Mouse (Mus musculus) frontal cortex, adult 2 months (tissue): ENCODE data around the gene Slc2a13. TPM values are rescaled to one million over a fixed set of nuclear protein-coding genes. Genes with fewer than 3 reads are reported as not detected.

ENCODE experiments used
- DNase-seq, 2 experiments: peaks; one replicate each; pipeline ENCODE4 v3.0.0; 2022; ENCODE audit warnings: low spot score in 1 of 2; ENCODE audit errors: extremely low spot score in 1 of 2
- polyA plus RNA-seq: library from polyadenylated mRNA; depleted of rRNA; stranded (reverse); fragments of >200 nt; gene quantifications from 2 replicates; pipeline ENCODE4 v1.2.3, GENCODE M21; 2012; rRNA removed

Slc2a13 gene
- polyA plus RNA-seq, 1 experiment, result 26.8 TPM

DNA sequence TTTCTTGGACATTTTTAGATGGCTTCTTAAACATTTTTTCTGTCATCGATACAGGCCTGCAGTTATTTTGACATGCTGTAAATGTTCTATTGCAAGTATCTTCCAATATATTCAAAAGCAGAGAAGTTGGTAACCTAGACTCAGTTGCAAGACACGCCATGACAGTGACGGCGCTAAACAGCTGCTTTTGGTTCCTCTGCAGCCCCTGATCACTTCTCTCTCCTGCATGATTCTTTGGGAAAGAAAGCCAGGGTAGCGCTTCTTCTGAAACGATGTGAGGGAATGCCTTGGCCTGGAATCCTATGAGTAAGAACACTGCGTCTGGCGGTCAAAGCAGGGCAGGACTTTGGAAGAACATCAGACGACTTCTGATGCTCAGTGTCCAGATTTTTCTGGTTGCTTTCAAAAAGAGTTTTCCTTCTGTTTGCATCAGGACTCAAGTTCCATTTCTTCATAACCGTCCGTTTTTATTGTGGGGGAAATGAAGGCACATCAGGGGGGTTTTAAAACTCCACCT lies 273.7 kb downstream of the Slc2a13 start:
- DNase-seq, result no peak

DNA sequence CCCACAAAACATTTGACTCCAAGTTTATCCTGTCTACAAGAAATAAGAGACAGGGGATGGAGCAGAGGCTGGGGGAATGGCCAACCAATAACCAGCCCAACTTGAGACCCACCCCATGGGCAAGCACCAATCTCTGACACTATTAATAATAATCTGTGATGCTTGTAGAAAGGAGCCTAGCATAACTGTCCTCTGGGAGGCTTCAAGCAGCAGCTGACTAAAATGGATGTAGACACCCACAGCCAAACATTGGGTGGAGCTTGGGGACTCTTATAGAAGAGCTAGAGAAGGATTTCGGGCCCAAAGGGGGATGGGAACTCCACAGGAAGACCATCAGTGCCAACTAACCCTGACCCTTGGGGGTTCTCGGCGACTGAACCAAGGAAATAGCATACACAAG lies 289.6 kb downstream of the Slc2a13 start:
- DNase-seq, result no peak

DNA sequence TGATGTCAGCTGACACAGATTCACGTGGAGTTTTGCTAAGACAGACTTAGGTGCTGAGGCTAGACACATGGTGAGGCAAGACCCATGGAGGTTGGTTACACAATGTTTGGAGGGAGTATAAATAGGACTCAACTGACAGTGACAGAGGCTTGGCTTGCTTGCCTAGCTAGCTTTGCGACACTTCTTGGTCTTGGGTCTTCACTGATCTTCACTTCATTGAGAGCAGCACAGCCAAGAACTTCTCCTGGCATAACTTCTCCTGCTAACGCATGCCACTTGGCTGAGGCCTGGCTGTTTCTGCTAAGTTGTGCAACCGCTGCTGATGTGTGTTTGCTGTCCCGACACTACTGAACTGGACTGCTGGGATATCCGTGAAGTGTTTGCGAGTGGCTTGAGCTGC lies 290.2 kb downstream of the Slc2a13 start:
- no peak for DNase-seq

DNA sequence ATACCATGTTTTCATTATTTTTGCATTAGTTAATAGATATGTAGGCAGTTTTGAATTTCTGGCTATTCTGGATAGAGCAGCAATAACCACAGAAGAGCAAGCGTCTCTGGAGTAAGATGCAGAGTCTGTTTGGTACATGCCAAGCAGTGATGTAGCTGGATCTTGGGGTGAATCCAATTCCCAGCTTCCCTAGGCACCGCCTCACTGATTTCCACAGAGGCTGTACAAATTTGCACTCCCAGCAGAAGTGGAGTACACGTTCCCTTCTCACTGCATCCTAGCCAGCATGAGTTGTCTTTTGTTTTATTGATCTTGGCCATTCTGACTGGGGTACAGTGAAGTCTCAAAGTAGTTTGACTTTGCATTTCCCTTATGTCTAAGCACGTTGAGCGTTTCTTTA lies 291.5 kb downstream of the Slc2a13 start:
- DNase-seq, result no peak

DNA sequence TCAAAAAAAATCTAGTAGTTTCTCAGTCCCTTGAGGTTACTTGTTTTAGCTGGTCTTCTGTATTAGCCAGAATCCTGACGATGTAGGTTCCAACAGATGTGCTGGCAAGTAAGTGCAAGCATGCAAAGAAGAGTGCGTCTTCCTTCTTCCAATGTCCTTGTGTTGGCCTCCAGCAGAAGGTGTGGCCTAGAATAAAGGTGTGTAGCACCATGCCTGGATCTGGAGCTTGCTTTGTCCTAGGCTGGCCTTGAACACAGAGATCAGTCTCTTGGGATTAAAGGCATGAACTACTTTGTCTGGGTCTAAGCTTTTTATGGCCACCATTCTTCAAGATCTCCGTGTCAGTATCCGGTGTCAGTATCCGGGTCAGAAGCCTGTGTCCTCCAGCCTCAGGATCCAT lies 293.5 kb downstream of the Slc2a13 start:
- DNase-seq, result no peak

DNA sequence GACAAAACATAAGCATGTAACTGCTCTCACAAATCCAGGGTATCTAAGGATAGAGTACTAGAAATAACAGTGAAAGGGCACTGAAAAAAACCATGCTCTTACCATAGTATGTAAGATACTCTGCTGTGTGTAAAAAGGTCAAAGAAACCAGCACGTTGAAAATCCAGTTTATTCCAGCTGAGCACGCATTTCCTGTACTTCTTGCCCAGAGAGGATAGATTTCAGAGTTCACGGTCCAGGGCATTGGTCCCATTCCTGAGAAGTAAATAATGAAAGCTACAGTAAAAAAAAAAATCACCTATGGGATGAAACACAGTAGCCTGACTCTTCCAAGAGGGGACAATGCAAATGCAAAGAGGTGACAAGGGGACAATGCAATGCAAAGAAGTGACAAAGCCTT lies 297.1 kb downstream of the Slc2a13 start:
- DNase-seq, result no peak

DNA sequence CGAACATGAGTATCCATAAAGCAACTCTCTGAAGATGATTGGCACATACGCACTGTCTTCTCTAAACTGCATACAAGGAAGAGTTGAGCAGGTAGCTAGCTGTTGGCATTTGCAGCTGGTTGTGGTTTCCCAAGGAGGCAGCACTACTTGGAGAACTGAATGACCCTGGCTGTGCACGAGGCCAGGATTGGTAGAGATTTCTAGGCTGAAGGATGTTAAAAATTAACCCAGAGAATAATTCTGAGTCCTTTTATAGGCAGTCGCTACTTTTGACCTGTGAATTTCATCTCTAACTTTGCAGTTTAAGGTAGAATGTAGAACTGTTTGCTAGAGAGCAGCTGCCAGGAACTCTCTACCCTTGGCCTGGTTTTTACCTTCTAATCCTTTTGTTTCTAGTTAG lies 304.5 kb downstream of the Slc2a13 start:
- no peak for DNase-seq

DNA sequence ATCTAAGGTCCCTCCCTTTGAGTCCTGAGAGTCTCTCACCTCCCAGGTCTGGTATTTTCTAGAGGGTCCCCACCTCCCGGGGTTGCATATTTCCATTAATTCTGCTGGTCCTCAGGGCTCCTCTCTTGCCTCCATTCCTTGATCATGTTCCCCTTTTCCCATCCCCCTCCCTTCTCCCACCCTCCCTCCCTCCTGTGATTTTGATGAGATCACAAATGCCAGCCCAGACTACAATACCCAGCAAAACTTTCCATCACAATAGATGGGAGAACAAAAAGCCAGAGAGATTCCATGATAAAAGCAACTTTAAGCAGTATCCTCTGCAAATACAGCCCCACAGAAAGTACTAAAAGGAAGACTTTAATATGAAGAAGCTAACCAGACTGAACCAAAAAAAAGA lies 309.1 kb downstream of the Slc2a13 start:
- DNase-seq, result no peak

DNA sequence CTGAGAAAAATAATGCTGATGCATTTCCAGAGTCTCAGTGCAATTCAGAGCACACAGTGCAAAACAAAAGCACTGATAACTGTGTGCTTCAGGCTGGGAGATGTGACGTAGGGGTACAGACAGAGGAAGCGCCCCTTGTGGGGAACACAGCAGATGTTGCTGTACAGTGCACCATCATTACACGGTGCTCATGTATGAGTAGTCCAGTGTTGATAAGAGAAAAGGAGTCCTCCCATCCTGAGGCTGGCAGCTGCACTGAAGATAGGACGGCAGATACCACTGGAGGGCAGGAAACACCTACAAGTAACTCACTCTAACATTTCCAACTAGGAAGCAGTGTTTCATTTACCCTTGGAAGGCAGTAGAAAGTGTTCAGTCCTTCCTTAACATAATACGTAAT lies 312.5 kb downstream of the Slc2a13 start:
- no peak for DNase-seq

DNA sequence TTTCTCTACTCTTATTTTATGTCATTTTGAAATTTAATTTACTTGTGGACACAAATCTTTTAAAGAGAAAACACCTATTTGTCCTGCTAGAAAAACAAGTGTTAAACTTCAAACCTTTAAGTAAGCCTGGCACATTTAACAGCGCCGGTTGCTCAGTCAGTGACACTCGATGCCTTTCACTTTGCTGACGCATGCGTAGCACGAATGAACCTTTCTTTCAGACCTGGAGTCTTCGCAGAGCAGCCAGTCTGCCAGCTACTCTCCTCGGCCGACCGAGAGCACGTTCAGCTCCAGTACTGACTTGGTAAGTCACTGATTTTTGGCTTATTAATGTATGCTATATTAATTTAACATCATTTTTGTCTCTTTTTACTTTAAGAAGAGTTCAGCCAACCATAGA lies 315.9 kb downstream of the Slc2a13 start:
- no peak for DNase-seq

DNA sequence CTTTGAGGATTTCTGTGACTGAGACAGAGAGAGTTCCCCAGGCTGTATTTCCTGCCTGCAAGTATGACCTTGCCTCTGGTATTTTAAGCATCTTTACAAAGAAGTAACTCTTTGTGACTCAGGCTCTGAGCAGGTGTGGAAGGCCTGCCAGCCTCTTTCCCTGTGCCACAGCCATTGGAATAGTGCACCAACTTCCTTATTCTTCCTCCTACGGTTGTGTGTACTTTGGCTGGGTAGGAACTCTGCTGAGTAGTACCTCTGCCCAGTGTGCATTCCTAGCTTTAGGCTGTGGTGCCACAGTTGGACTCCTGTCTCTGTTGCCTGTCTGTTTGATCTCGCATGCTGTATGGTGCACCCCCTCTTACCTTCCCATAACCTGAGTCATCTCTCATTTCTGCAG lies 317.8 kb downstream of the Slc2a13 start:
- DNase-seq, result no peak

DNA sequence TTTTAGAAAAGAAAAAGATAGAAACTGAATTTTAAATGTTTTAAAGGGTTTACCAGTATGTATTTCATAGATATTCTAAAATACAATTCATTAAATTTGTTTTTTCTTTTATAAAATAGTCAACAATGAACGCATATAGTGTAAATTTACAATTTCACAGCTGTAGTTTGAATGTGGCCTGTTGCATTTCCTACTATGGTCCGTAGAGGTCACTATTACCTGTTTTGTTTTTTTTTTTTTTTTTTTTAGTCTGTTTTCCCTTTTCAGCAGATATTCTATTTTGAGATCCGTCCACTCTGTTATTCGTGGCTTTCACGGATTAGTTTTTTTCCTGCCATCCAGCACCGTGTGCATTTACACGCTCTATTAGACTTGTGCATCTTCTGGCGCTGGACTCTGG lies 320.1 kb downstream of the Slc2a13 start:
- no peak for DNase-seq

DNA sequence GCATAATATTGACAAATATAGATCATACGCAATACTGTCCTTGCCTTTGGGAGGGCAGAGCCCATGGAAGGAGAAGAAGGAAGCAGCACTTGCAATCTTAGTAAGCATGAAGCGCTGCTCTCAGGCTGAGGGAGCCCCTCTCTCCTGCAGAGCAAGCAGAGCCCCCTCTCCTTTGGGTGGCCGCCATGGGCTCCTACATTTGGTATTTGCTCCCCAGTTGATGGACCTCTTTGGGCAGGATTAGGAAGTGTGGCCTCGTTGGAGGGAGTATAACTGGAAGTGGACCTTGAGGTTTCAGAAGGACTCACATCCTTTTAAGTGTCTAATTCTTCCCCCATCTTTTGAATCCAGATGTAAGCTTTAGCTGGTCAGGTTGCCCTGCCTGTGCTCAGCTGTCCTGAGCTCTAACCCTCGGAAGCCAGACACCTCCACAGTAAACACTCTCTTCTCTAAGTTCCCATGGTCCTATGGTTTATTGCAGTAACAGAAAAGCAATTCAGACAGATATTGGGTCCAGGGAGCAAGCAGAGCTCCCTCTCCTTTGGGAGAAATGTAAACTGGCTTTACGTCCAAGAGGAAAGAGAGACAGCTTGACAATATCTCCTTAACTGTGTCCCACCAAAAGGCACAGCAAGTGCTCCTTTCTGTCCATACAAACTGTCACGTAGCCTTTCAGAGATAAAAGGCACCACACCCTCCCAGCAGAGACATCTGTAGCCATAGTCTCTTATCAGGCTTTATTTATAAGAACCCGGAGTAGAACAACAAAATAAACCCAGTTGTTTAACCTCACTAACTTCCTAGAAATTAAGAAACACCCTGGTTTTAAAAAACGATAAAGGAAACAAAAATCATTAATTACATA lies 321.3 kb downstream of the Slc2a13 start:
- DNase-seq, result no peak

DNA sequence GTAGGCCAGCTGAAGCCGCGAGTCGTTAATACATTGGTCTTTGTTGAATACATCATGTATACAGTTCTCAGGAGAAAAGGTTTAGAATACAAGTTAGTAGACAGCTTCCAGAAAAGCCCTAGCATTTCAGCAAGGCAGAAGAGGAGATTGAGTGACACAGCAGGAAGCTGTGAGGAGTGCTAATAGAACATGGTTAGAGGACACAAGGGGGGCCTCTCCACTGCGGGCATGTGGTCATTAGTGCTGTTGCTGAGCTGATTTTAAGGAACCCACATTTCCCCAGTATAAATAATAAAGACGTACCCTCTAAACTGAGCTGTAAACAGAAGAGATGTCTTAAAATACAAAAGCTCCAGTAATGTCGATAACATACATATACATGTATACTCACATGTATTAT lies 322.2 kb downstream of the Slc2a13 start:
- peak in 1 of 2 experiments; percentile 31 for DNase-seq

DNA sequence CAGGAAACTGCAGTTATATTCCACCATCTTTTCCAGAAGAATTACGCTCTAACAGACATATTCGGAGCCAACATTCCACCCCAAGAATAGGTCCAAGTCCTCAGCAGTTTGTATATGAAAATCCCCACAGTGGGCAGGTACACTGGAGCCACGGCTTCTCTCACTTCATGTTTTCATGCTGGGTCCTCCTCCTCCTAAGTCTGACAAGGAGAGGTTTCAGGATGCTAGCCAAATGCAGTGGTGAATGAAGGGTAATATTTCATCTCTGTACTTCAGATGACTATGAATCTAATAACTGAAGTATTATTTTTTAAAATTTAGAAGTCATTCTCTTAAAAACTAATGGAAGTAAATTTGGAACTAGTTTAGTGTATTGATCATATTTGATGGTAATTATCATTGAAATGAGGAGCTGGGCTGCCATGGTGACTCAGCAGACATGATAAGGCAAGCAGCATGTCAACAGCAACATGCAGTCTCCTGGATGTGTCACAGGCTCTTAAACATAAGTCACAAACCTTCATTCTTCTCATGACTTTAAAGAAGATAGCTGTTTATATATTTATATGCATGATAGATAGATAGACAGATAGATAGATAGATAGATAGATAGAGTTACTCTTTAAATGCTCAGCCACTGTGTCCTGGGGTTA lies 332.3 kb downstream of the Slc2a13 start:
- DNase-seq, result no peak

DNA sequence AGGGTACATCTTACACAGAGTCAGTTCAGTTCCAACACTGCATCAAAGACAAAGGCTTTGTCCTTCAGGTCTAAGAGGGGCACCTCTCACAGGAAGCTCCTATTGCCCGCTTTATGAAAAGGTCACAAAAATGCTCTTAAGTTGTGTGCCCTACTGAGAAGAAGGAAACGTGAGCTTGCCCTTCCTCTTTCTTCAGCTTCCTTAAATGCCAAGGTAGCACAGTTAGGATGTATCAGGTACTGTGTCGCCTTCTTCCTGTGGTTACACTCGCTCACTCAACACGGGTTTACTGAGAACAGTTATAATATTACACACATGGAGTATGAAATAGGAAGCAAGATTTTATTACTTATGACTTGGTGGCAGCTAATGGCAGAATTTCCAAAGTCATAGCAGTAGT lies 335.8 kb downstream of the Slc2a13 start:
- DNase-seq, result no peak

Other genes starting within 250 kb of the Slc2a13 start
- 12.2 and 17.2 TPM in 2 replicates for gene Lrrk2, start 99.9 kb upstream of the Slc2a13 start, polyA plus RNA-seq